Mouse (Mus musculus) megakaryocyte-erythroid progenitor cell, adult 5-6 weeks (primary cell): ENCODE data around the gene Zfp36l2. TPM values are rescaled to one million over a fixed set of nuclear protein-coding genes. Genes with fewer than 3 reads are reported as not detected.
"Not testable (repeated sequence)": the region's sequence is repeated elsewhere in the genome, so short reads cannot be mapped to it uniquely, and the experiment has no call there.

Experiments
- ATAC-seq: replicated peaks from 2 replicates; pipeline ENCODE4 v1.8.0; 2016; ENCODE audit warnings: mild to moderate bottlenecking, inconsistent platforms; ENCODE audit not compliant: severe bottlenecking, poor library complexity, low FRiP score, low TSS enrichment
- total RNA-seq, 2 experiments: library from RNA; stranded (forward) in 1 of 2; stranded (reverse) in 1 of 2; fragments of 200-1000, 215-1000 nt in 1 of 2; fragments of >200 nt in 1 of 2; fragmentation: Nextera tagmentation in 1 of 2; gene quantifications; 2 replicates each; pipeline ENCODE4 v1.2.3; 2014 to 2017

Gene Zfp36l2
- 136 and 142 TPM in 2 replicates for total RNA-seq (2014; fragmentation: Nextera tagmentation)
- 97.7 and 143 TPM in 2 replicates for total RNA-seq (2017)

DNA sequence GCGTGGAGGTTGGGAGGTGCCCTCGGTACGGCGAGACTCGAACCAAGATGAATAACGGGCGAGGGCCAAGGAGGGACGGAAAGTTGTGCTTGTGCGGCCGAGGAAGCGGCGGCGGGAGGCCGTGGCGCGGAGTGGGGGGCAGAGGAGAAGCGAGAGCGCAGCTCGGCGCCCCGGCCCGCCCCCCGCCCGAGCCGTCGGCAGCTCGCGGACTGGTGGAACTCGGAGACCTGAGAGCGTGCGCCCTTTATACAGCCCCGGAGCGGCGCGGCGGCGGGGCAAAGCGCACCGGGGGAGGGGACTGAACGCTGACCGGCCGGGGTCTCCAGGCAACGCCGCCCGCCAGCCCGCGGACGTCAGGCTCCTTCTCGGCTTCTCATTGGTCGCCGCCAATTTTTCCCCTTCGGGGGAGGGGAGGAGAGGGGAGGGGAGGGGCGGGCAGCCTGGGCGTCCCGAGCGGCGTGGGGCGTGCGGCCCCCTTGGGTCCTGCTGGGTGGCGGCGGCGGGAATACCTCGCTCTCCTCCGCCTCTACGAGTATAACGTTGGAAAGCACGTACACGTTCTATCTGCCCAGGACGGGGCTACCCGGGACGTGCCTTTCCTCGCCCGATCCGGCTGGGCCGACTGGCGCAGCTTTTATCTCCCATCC, at the start of gene Zfp36l2:
Gene Zfp36l2 (minus strand): TSS at position 221 of the 647 bp plus-strand sequence.
- peak; percentile 43 for ATAC-seq

- ATAC-seq, result no peak
Observed at GRCm38 (mm10) chr17:84236781-84237557, 49.2 kb upstream of the Zfp36l2 start.

- ATAC-seq, result no peak
Observed at GRCm38 (mm10) chr17:84235399-84235928, 47.7 kb upstream of the Zfp36l2 start.

DNA sequence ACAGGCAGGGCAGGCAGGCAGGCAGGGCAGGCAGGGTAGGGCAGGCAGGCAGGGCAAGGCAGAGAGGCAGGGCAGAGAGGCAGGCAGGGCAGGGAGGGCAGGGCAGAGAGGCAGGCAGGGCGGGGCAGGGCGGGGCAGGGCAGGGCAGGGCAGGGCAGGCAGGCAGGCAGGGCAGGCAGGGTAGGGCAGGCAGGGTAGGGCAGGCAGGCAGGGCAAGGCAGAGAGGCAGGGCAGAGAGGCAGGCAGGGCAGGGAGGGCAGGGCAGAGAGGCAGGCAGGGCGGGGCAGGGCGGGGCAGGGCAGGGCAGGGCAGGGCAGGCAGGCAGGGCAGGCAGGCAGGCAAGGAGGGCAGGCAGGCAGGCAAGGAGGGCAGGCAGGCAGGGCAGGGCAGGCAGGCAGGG, 47.0 kb upstream of the Zfp36l2 start:
- ATAC-seq, result peak; percentile 64; the same call in 1 of the 2 replicates

DNA sequence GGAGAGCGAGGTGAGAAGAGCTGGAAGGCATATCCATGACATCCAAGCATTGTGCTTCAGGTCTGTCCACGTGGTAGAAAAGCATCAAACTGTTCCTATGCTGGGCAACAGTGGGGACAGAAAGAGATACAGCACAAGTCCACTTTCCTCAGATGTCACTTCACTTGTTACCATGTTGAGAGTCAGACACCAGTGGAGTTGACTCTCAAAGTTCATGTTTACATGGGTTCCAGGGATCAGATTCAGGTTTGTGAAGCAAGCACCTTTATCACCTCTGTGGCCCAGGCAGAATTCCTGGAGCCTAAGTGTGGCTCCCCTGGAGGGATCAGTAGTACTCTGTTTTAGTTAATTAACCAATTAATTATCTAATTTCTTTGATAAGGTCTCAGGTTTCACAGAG, 46.0 kb upstream of the Zfp36l2 start:
- no peak for ATAC-seq

DNA sequence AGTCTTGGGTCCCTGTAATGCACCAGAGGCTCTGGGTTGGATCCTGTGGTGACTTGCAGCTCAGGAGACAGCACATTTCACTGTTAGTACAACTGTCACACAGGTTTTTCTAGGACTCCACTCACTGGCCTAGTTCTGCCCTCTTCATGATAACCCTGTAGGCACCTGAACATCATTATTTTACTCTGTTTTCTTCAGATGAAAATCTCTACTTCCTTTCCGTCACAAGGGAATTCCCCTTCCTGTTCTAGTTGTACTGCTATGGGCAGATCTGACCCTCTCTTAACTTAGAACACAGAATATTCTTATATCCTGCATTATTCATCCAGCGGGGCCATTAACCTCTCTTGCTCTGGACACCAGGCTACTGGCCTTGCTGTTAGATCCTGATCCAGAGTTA, 43.6 kb upstream of the Zfp36l2 start:
- no peak for ATAC-seq

DNA sequence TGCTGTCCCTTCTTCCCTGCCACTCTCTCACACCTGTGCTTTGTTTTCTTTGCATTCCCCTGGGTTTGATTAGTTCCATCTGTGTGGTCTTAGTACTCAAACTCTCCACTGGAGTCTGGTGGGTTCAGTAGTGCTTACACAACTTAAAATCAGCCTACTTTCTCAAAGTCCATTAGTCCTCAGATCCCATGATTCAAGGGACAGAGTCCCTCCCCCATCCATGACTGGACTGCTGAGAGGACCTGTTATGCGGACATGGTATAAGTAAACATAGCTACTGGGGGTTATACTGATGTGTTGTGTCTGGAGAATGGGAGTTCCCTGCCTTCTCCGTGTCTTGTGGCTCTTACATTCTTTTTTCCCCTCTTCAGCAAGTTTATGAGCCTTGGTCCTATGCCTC, 40.5 kb upstream of the Zfp36l2 start:
- no peak for ATAC-seq

DNA sequence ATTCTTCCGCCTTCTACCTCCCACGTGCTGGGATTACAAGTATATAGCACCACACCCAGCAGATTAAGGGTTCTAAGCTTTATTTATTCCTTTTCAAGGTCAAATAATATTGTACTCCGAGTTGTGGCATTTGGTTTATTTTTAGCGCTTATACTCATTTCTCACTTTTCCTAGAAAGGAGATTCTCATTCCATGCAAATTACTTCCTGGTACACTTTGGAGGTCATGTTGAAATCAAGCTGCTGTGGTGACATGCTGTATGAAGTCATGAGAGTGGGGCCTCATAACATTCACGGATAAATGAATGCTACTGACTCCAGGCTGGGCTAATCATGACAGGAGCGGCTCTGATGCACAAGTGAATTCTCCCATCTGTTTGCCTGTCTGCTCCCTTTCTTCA, 38.9 kb upstream of the Zfp36l2 start:
- no peak for ATAC-seq

DNA sequence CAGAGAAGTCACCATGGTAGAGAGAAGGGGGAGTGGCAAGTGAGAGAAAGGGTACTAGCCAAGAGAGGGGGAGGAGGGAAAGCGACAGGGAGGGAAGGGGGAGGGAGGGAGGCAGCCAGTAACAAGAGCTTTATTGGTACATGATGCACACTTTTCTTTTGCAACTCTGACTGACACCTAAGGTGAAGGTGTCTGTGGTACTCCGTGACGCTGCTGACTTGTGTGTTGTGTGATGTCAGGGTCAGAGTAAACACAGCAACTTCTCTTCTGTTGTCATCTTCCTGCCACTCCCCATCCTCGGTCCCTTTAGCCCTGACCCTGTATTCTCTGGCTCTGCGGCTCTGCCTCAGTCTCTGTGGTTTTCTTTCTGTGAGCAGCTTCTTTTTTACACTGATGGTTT, 38.5 kb upstream of the Zfp36l2 start:
- ATAC-seq, result no peak

- ATAC-seq, result no peak
Observed at GRCm38 (mm10) chr17:84224217-84224887, 36.6 kb upstream of the Zfp36l2 start.

DNA sequence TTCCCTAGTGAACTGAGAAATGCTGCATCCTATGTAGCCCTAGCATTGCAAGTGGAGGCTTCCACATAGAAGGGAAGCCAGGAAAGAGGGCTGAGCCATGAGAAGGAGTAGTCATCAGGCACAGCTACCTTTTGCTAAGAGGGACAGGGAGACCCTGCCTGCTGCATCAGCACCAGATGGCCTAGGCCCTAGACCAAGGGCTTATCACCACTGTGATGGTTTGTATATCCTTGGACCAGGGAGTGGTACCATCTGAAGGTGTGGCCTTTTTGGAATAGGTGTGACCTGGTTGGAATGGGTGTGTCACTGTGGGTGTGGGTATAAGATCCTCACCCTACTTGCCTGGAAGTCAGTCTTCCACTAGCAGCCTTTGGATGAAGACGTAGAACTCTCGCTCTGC, 31.1 kb upstream of the Zfp36l2 start:
- not testable (repeated sequence) for ATAC-seq

GRCm38 (mm10) chr17:84217696-84218095, 29.9 kb upstream of the Zfp36l2 start:
- no peak for ATAC-seq

- no peak for ATAC-seq
Observed at GRCm38 (mm10) chr17:84215264-84215960, 27.7 kb upstream of the Zfp36l2 start.

GRCm38 (mm10) chr17:84213464-84213863, 25.7 kb upstream of the Zfp36l2 start:
- ATAC-seq, result no peak

DNA sequence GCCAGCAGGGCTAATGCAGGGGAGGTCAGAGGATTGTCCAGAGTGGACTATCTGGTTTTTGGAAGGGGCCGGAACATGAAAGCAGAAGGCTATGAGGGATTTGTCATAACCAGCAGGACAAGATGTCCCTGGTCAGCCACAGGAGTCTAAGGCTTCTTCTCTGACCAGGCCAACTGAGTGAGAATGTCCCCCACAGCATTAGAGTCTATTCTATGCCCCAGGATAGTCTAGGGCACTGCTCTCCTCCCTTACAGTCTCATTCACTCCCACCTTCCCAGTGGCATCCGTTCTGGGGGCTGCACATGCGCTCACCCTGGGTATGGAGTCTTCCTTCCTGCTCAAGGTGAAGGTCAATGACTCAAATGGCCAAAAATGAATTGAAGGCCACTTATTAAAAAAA, 19.9 kb upstream of the Zfp36l2 start:
- ATAC-seq, result no peak

DNA sequence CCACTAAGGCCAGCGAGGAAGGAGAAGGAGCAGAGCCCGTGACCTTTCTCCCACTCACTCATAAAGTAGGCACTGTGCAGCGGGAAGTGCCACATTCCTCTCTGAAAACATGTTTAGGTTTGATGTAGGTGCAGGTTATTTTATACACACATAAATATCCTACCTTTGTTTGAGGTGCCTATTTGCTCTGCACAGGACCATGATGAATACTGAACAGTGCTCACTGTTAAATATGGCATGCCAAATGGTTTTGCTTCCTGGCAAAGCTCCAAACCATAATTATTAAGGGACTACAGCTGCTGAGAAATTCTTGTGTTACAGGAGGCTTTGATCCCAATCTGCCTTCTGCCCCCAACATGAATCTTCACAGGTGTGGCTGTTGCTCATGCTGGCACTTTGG, 18.5 kb upstream of the Zfp36l2 start:
- ATAC-seq, result no peak

GRCm38 (mm10) chr17:84204962-84205361, 17.2 kb upstream of the Zfp36l2 start:
- no peak for ATAC-seq

- ATAC-seq, result no peak
Observed at GRCm38 (mm10) chr17:84203340-84203739, 15.6 kb upstream of the Zfp36l2 start.

- ATAC-seq, result no peak
Observed at GRCm38 (mm10) chr17:84201183-84201582, 13.4 kb upstream of the Zfp36l2 start.
